Mouse (Mus musculus): ENCODE measurements around the gene Rex1bd.

Gene Rex1bd

DNA sequence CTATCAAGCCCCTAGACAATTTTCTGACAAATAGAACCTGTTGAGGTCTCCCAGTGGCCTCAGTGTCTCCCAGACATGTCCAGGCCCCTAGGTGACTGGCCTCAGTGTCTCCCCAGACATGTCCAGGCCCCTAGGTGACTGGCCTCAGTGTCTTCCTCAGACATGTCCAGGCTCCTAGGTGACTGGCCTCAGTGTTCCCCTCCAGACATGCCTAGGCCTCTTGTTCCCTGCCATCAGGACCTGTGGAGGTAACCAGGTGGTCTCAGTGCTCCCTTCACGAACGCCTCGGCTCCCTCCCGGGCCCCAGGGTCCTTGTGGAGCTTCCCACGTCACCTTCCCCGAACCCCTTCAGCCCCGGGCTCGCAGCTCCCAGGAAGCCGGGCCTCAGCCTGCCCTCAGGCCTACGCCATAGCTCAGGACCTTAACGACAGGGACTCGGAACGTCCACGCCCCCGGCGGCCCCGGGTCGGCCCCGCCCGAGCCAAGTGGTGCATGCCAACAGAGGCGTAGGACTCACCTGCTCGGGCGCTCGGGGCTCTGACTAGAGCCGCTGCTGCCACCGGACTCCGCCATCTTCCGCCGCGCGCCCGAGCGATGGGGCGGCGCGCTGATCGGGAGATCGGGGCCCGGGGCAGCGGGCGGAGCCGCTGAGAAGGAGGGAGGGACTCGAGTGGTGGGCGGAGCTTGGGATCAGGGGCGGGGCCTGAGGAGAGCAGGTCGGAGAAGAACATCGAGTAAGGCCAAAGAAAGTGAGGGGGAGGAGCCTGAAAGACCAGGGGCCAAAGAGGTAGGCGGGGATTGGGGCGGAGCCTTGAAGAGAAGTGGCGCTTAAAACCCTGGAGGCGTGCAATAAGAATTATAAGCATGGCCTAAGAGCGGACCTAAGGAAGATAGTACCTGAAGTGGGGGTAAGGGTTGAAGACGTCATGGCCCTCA, 30.0 kb downstream of the Rex1bd start, which contains the start of gene Klhl26:
Gene Klhl26 (minus strand): TSS at position 636 of the 936 bp plus-strand sequence.
- DNase-seq: peak; percentile 95

DNA sequence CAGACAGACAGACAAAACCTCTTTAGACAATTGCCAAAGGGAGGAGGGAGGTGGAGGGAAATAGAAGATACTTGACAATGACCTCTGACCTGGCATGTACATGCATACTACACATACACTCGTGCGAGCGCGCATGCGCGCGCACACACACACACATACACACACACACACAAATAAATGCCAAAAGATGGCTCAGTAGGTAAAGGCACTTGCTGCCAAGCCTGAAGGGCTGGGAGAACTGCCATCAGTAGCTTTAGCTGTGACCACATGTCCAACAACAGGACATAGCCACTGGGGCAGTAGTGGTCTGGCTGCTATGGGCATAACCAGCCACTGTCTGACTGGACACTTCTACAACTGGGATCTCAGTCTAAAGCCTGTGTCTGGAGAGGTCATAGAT, 34.7 kb downstream of the Rex1bd start:
- DNase-seq: no peak

DNA sequence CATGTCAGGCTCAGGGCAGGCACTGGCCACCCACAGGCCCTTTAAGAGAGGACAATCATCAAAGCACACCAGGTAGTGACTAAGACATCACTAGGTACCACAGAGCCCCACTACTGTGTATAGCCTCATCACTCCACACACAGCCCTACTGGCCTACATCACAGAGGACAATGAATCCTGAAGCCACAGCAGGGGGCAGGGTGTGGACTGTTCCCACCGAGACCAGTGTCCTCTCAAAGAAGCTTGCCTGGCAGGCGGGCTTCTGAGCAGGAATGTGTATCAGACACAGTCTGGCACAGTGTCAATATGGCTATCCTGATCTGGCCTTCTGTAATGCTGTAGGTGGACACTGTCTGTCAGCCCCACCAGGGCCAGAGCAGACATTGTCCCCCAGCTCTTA, 36.6 kb downstream of the Rex1bd start:
- no peak for DNase-seq

DNA sequence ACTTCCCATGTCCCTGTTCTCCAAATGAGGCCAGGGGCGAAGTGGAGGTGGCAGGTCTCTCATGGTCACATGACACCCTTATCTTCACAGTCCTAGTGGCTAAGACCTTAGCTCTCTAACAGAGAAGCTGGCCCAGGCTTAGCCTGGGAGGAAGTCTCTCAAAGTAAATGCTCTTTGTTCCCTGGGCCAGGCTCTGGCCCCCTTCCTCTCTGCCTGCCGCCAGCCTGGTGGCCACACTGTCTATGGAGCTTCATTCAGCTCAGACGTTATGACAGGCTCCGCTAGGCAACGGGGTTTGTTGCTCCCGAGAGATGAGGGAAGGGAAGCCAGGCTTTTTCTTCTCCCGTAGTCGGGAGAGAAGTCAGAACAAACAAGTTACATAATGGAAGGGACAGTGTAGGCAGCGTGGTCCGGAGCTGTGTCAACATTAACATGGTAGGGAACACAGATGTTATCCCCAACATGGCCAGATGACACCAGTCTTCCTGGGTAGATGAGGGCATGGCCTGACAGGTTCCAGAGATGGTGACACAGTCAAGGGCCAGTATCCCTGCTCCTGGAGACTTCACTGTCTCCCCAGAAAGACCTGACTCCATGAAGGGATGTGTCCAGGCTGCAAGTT, 37.1 kb downstream of the Rex1bd start:
- no peak for DNase-seq

DNA sequence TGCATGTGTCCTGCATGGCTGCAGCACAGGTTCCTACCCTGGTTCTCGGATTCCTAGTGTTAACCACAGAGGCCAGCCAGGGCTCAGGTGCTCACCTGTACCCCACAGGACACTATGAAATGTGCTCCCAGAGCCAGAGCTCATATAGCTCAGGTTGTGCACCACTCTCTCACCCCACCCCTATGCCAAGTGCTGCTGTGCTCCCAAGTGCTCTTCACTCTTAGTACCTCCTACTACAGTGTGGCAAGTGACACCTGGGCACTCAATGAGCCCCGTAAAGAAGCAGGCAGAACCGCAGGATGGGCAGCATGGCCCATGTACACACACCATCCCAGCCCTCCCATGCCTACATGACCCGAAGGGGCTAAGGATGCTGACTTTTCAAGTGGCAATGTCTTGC, 37.8 kb downstream of the Rex1bd start:
- DNase-seq: no peak

DNA sequence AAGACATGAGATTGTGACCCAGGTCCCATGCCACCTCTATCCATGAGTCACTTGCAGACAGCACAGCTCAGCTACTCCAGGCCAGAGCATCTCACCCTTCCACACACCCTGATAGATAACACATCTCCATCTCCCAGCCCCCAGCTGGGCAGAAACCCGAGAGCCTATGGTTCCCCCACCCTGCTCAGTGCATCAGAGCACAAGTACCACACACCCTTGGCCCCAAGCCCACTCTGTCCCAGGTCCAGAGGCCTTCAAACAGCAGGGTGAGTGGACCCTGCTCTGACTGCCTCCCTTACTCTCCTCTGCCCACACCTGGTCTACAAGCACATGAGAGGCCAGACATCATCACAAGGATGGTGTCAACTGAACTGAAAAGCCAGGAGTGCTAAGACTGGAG, 38.6 kb downstream of the Rex1bd start:
- DNase-seq: no peak

DNA sequence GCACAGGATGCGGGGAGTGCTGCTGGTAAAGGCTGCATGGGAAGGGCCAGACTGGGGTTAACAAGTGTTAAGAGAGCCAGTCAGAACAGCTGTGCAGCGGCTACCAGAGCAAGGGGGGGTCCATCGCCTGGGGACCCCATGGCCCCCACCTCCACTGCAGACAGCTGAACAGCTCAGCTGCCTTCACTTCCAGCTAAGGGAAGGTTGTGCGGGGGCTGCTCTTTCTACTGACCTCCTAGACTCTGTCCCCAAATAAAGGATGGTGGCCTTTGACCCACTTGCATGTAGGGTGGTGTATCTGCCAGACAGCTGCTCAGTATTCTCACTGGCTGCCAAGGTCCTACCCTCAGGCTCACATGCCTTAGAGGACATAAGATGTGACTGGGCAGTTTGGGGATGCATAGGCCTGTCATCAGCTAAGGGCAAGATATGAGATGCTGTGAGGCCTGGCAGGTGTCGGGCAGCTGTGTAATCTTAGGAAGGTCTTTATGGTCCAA, 39.3 kb downstream of the Rex1bd start:
- DNase-seq: no peak

DNA sequence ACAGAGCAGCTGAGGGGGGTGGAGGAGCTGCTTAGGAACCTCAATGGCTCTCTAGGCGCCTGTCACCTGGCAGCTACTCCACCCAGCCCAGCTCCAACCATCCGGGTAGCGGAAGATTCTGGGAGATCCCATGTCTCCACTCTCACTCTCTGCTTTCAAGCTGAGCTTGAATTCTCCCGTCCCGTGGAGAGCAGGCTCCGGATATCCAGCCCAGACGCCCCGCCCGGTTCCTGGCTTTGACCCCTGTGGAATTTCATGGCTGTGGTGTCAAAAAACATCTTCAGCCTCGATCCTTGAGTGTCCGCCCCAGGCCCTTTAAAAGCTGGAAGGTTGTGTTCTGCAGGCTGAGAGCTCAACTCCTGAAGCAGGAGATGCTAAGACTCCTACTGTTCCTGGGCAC, 39.8 kb downstream of the Rex1bd start:
- no peak for DNase-seq

DNA sequence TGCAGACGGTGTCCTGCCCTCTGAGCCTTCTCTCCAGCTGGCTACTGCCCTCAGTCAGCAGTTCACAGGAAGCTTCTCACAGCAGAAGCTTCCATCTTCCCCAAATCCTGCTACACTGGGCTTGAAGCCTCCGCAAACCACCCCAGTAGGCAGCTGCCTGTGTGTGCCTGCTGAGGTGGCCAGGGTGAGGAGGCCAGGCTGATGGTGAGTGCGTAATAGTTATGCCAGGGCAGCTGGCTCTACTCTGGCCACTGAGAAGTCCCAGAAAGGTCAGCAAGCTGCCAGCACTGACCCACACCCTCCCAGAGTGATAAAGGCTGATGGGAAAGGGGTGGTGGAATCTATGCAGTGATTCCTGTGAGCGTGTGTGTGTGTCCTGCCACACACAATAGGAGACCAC, 40.2 kb downstream of the Rex1bd start:
- no peak for DNase-seq

DNA sequence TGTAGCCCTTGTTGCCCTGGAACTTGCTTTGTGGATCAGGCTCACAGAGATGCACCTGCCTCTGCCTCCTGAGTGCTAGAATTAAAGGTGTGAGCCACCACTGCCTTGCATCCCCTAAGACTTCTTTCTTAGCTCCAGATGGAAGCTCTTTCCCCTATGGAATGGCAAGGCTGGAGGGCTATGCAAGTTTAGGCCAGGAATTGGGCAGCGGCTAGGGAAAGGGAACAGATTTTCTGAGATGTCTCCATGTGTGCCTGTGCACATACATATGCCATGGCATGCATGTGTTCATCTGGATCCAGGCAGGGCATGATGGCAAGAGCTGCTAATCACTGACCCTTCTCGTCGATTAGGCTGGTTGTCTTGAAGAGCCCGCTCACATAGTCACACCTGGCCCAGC, 40.9 kb downstream of the Rex1bd start:
- DNase-seq: no peak

DNA sequence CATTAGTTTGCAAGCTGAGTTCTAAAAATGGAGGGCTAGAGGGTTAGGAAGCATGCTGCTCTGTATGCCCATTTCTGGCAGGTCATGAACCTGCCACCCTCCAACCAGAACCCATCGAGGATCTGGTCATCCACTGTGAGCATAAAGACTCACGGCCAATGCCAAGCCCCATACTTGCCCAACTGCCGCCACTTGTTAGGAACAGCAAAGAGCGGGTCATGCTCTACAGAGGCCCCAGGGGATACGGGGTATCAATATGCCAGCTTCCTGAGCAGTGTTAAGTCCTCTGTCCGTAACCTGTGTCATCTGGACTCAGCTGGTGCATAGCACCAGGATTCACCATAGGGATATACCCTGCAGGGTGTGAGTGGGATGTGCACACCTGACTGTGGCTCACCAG, 42.4 kb downstream of the Rex1bd start:
- no peak for DNase-seq

DNA sequence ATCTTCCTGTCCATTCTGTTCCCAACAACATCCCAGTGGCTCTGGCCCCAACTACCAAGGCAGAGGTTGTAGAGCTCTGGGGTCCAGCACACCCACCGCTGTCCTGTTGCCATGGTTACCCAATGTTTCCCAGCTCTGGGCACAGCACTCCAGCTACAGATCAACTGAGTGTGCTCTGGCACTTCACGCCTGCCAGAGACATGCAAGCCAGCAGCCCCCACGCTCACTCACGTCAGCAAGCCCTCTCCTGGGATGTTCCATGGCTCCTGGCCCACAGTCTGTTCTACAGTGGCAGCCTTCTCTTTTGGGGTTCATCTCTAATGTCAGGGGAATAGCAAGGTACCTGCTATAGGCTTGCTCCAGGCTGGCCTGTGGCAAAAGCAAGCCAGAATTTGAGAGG, 43.2 kb downstream of the Rex1bd start:
- no peak for DNase-seq

DNA sequence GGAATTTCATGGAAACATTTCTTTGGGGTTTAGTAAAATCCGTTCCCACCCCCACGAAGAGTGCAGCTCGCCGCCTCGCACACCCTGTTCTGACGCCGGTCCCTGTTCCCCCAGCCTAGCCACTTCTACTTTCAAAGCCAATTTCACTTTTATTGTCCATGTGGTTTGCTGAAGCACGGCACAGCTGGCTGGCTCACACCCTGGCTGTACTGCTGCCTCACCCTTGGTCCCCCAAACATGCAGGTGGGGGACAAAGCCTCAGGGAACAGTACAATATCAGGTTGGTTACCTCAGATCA, 44.1 kb downstream of the Rex1bd start:
- no peak for DNase-seq

DNA sequence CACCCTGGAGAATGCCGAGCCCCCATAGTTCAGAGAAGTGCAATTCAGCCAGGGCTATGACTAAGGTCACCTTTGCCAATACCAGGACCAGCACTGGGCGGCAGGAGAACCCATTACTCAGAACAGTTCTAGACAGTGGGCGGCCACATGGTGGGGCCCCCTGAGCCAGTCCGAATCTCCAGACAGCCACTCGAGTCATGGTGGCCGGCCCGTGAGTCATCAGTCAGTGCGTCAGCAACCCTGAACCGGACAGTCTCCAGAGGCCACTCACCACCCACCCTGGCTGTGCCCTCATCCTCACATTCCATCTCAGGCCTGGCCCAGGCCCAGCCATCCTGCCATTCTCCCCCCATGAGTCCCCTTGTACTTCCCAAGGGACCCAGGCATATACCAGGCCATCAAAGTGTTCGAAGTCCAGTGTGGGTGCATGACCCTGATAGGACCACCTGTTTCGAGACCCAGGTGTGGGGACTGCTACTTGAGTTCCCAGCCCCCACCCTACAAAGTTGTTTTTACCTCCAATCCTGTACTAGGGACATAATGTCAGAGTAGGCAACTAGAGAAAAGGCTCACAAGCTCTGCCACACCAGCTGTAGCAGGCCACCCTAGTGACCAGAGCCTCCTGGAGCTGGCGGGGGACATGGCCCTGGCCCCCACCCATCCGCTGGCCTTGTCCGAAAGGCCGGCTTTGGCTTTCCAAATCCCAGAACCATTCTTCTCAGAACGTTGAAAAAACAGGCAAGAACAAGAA, 44.6 kb downstream of the Rex1bd start:
- DNase-seq: no peak

DNA sequence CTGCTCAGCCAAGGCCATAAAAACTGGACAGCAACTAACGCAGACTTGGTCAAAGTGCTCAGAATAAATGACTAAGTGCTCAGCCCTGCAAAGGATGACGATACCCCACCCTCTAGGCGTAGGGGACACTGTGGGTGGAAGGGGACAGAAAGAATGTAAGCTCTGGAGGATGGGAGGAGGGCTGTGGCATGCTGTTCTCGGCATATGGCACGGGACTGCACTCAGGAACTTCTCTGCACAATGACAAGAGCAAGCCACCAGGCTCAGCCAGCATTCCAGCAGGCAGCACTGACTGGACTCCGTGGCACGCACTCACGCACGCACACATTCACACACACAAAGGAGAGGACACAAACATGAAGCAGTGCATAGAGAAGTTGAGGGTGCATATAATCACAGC, 45.9 kb downstream of the Rex1bd start:
- DNase-seq: no peak

DNA sequence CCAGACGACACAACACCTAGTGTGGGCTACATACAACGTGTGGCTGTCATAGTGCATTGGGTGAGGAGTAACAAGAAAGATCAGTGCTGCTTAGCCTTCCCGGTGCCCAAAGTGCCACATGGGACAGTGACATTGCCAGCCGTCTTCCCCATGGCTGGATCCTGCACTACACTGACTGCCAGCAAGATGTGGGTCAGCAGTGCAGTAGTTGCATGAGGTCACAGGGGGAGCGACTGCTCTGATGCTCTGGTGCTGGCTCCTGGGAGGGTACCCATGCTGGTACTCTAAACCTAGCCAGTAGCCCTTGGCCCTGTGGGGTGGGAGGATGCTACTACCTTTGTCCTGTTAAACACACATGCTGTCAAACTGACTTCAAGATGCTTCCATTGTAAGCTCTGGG, 46.4 kb downstream of the Rex1bd start:
- no peak for DNase-seq

DNA sequence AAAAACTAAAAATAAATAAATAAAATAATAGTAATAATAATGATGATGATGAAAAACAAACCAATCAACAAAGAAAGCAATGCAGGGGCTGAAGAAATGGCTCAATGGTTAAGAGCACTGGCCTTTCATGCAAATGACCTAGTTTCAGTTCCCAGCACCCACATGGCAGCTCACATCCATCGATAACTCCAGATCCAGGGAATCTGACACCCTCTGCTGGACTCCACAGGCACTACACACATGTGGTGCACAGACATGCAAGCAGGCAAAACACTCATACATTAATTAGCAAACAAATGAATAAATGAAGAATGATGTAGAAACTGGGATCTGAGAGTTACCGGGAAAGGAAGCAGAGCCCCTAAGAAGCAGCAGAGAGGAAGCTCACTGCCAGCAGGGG, 46.9 kb downstream of the Rex1bd start:
- DNase-seq: no peak

DNA sequence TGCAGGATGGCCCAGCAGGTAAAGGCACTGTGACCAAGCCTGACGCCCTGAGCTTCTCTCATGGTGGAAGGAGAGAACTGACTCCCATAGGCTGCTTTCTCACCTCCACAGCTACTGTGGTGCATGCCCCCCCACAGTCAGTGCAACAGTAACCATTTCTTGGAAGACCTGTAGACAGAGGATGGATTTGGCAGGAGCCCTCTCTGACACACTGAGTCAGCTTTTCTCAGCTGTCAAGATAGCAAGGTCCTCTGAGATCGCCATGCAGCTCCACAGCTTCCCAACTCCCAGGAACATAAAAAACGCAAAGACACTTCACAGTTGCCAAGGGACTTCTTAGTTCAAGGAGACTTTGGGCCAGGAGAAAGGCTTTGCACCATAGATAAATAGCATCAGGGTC, 48.1 kb downstream of the Rex1bd start:
- DNase-seq: no peak

DNA sequence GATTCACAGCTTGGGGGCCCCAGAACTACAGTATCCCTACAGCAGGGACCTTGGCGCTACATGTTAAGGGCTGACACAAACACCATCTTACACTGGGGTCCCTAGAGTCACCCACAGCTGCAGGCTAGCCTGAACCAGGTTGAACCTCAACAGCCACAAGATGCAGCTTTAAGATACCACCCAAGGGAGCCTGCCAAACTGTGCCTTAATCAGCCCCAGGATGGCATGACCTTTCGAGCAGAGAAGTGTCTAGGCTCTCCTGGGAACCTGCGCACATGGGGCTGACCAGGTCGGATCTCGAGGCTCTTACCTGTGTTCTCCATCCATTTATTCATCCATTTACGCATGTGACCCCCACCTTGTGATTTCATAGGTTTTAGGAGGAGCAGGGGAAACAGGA, 48.7 kb downstream of the Rex1bd start:
- no peak for DNase-seq

DNA sequence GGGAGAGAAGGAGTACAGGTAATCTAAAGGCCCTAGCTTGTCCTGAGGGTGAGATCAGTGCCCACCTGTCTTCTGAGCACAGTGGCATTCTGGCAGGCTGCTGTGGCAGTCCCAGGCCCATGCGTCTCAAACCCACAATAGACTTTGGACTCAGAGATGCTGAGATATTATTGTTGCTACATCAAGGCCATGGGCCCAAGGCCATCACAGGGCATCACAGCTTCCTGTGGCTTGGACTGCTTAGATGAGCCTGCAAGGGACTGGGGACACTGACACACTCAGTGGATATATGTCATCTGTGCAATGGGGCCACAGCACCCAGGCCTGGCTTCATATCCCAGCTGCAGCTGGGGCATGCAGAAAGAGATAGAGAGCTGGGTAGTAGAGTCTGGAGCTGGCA, 49.6 kb downstream of the Rex1bd start:
- no peak for DNase-seq
